Mouse (Mus musculus): ENCODE data around the gene Ckap2. TPM values are rescaled to one million over a fixed set of nuclear protein-coding genes. Genes with fewer than 3 reads are reported as not detected.

Ckap2 gene
- polyA plus RNA-seq, 1 experiment from 2014 or later, result 35.9 TPM

DNA sequence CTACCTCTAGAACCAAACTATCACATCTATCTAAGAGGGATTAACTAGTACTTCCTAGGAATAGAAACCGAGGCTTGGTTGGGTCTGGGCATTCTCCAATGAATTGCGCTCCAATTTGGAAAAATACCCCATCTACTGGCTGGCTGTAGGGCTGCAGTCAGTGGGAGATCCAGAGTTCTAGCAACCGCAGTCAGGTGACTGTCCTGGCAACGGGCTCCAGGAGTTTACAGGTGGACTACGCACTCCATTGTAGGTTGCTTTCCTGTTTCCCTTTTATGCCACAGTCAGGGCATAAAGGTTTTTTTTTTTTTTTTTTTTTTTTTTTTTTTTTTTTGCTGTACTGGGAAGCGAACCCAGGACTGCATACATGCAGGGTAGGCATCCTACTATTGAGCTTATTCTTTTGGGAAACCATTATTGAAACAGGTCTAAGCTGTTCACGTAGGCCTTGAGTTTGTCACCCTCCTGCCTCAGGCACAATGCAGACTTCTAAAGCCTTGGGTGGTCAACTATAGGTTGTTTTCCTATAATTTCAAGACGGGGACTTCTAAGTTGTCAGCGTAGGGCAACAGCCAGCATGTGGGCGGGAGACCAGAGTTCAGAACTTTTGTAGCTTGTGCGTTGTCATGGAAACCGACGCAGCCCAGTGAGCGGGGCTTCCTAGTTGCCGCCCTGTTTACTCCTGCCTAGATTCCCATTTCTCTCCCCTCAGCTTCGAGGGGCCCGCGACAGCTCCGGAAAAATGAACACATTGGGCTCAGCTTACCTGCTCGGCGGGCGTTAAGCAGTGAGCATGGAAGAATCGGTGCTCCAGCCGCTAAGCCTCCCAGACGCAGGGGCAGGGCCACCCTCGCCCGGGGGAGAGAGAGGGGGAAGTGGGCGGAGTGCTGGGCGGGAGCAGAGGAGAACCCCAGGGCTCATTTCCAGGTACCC, 61.1 kb downstream of the Ckap2 start, which contains the start of gene Nek5:
Gene Nek5, minus strand, starts transcription at position 834 of the 933 bp plus-strand sequence.
- Histone ChIP-seq H3K4me3 (peak within 1 kb of the TSS; percentile 54), H3K36me3 (peaks cover 22% of the 10 kb centered on the region), H3K9me3 (replicated peaks) (no peaks in the 10 kb centered on the region), H3K9ac (peak within 1 kb of the TSS; percentile 66), H3K27ac (ENCODE audit: poor library complexity, severe bottlenecking) (no peak within 1 kb of the TSS), H3K4me2 (peak within 1 kb of the TSS; percentile 85), H3K27me3 (replicated peaks) (no peaks in the 10 kb centered on the region), H3K4me1 (replicated peaks) (peaks cover 11% of the 10 kb centered on the region; the same call in 1 of the 2 replicates)
- ATAC-seq (ENCODE audit: insufficient number of reproducible peaks, low FRiP score), result peak; percentile 73
- WGBS, result 2% methylated on average over 29 of the region's 29 CpGs

Other genes with a start within 250 kb of the Ckap2 start
- gene Defb35, start 247.5 kb downstream of the Ckap2 start, polyA plus RNA-seq (2016; fragmentation: Nextera tagmentation; extraction: Ambion mirVana), result not detected in 2 replicates
- not detected in 2 replicates for gene Defb13, start 239.1 kb downstream of the Ckap2 start, polyA plus RNA-seq (2016; fragmentation: Nextera tagmentation; extraction: Ambion mirVana)
- not detected in 2 replicates for gene Fam90a1a, start 227.1 kb downstream of the Ckap2 start, polyA plus RNA-seq (2016; fragmentation: Nextera tagmentation; extraction: Ambion mirVana)
- gene Ccdc70, start 216.0 kb downstream of the Ckap2 start, polyA plus RNA-seq (2016; fragmentation: Nextera tagmentation; extraction: Ambion mirVana), result not detected in 2 replicates
- gene Atp7b, start 125.5 kb downstream of the Ckap2 start, polyA plus RNA-seq (2016; fragmentation: Nextera tagmentation; extraction: Ambion mirVana), result 2.4 and 2.9 TPM in 2 replicates
- 27.9 and 29.1 TPM in 2 replicates for gene Alg11, start 125.1 kb downstream of the Ckap2 start, polyA plus RNA-seq (2016; fragmentation: Nextera tagmentation; extraction: Ambion mirVana)
- gene Nek5, start 60.8 kb downstream of the Ckap2 start, polyA plus RNA-seq (2016; fragmentation: Nextera tagmentation; extraction: Ambion mirVana), result 0.11 TPM in 1 of 2 replicates, not detected in the other
- 4.7 and 5.0 TPM in 2 replicates for gene Nek3, start 19.4 kb downstream of the Ckap2 start, polyA plus RNA-seq (2016; fragmentation: Nextera tagmentation; extraction: Ambion mirVana)
- 23.8 and 24.2 TPM in 2 replicates for gene Vps36, start 7.0 kb upstream of the Ckap2 start, polyA plus RNA-seq (2016; fragmentation: Nextera tagmentation; extraction: Ambion mirVana)
- 17.2 and 18.7 TPM in 2 replicates for gene Thsd1, start 41.5 kb upstream of the Ckap2 start, polyA plus RNA-seq (2016; fragmentation: Nextera tagmentation; extraction: Ambion mirVana)
- not detected in 2 replicates for gene Tpte, start 97.6 kb upstream of the Ckap2 start, polyA plus RNA-seq (2016; fragmentation: Nextera tagmentation; extraction: Ambion mirVana)
- gene Slc25a15, start 212.8 kb upstream of the Ckap2 start, polyA plus RNA-seq (2016; fragmentation: Nextera tagmentation; extraction: Ambion mirVana), result 13.2 and 13.3 TPM in 2 replicates
- 49.7 and 54.6 TPM in 2 replicates for gene Mrps31, start 225.5 kb upstream of the Ckap2 start, polyA plus RNA-seq (2016; fragmentation: Nextera tagmentation; extraction: Ambion mirVana)

Data from heart, embryonic 12.5 days (tissue).